Mouse (Mus musculus) ES-E14 (cell line): ENCODE results near the gene Ankrd27. TPM values are rescaled to one million over a fixed set of nuclear protein-coding genes. Genes with fewer than 3 reads are reported as not detected.

Experiments used
- DNase-seq: peaks from one replicate; pipeline ENCODE4 v3.0.0-alpha.2; 2013; ENCODE audit warnings: low read depth, low spot score
- H3K27ac ChIP-seq: 2 replicates; pipeline ENCODE4 v1.5.1; 2012; ENCODE audit warnings: low read depth, mild to moderate bottlenecking, low read length, moderate library complexity, mixed read lengths; ENCODE audit not compliant: poor library complexity, insufficient read depth, severe bottlenecking
- H3K36me3 ChIP-seq: 2 replicates; pipeline ENCODE4 v1.6.1; 2012; ENCODE audit warnings: mild to moderate bottlenecking, low read length, moderate library complexity, mixed read lengths; ENCODE audit not compliant: control insufficient read depth, poor library complexity, insufficient read depth, severe bottlenecking
- H3K4me1 ChIP-seq, 2 experiments: fragments of 150-350 bp in 1 of 2; sonication (generic) in 1 of 2; 2 replicates each; pipeline ENCODE4 v1.6.1; 2012; ENCODE audit warnings: low read length in 2 of 2, mild to moderate bottlenecking in 1 of 2, mixed read lengths in 1 of 2; ENCODE audit not compliant: control insufficient read depth in 2 of 2, insufficient read depth in 2 of 2, poor library complexity in 1 of 2
- H3K4me3 ChIP-seq, 2 experiments: fragments of 150-350 bp in 1 of 2; sonication (generic) in 1 of 2; 2 replicates each; pipeline ENCODE4 v1.5.1; 2012; ENCODE audit warnings: low read length in 2 of 2, low read depth in 1 of 2, mild to moderate bottlenecking in 1 of 2, mixed read lengths in 1 of 2; ENCODE audit not compliant: insufficient read depth in 1 of 2, poor library complexity in 1 of 2, severe bottlenecking in 1 of 2
- H3K9ac ChIP-seq: 2 replicates; pipeline ENCODE4 v1.6.1; 2012; ENCODE audit warnings: low read depth, mild to moderate bottlenecking, low read length, mixed read lengths; ENCODE audit not compliant: poor library complexity, insufficient read depth, severe bottlenecking
- H3K9me3 ChIP-seq: fragments of 150-350 bp; sonication (generic); 2 replicates; pipeline ENCODE4 v1.6.1; 2012; ENCODE audit warnings: low read depth, mild to moderate bottlenecking, low read length; ENCODE audit not compliant: control insufficient read depth, insufficient read depth
- CHD2 ChIP-seq: IDR thresholded peaks from 2 replicates; pipeline ENCODE4 v1.6.1; 2014; ENCODE audit warnings: mild to moderate bottlenecking, low read depth, low read length, inconsistent platforms
- HCFC1 ChIP-seq: IDR thresholded peaks from 2 replicates; pipeline ENCODE4 v1.6.1; 2012; ENCODE audit warnings: low read length, inconsistent platforms, borderline replicate concordance; ENCODE audit not compliant: insufficient read depth
- MAFK ChIP-seq: IDR thresholded peaks from 2 replicates; pipeline ENCODE4 v1.6.1; 2014; ENCODE audit warnings: mild to moderate bottlenecking, low read depth, low read length, inconsistent platforms; ENCODE audit not compliant: insufficient read depth
- ZC3H11A ChIP-seq: IDR thresholded peaks from 2 replicates; pipeline ENCODE4 v1.6.1; 2012; ENCODE audit warnings: low read depth, mild to moderate bottlenecking, inconsistent platforms, low read length, borderline replicate concordance
- ZNF384 ChIP-seq: IDR thresholded peaks from 2 replicates; pipeline ENCODE4 v1.6.1; 2012; ENCODE audit warnings: low read depth, low read length, inconsistent platforms
- in situ Hi-C, 2 experiments: fragments of 600-800 bp; cut with MboI; formaldehyde crosslinking; loops; one replicate each; pipeline ENCODE4 v1.15.1; 2025; ENCODE audit warnings: low sequenced_read_pairs in 2 of 2, inconsistent platforms in 1 of 2; ENCODE audit not compliant: unreplicated experiment in 2 of 2
- total RNA-seq: library from RNA; depleted of rRNA; stranded (reverse); fragments of 300-350 nt; gene quantifications from 2 replicates; pipeline ENCODE4 v1.2.3, GENCODE M21; 2012

The Ankrd27 gene
- total RNA-seq, 1 experiment, result 25.0 TPM

DNA sequence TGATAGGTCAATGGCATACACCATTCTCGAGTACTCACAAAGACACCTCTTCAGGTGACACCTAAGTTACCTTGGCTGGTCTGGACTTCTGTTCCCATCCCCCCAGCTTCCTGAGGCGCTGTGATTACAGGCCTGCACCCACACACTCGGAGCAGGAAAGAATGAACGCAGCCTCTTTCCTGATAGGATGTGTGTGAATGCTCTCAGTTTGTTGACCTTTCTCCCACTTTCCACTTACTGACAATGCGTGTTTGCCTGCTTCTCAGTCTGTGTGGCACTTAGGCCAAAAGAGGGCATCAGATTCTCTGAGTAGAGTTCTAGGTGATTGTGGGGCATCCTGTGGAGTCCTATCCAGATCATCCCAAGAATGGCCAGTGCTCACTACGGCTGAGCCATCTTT, 54.0 kb downstream of the Ankrd27 start:
- TF ChIP-seq MAFK (no peak), ZC3H11A (no peak), CHD2 (no peak)
- Histone ChIP-seq H3K36me3 (peaks cover 46% of the 10 kb centered on the region), H3K4me1 (no peaks in the 10 kb centered on the region), H3K27ac (no peak overlapping the region), H3K4me3 (no peak overlapping the region), H3K9ac (no peak overlapping the region), H3K9me3 (no peaks in the 10 kb centered on the region)
- in situ Hi-C loops, result no loop called here
- no peak for DNase-seq

DNA sequence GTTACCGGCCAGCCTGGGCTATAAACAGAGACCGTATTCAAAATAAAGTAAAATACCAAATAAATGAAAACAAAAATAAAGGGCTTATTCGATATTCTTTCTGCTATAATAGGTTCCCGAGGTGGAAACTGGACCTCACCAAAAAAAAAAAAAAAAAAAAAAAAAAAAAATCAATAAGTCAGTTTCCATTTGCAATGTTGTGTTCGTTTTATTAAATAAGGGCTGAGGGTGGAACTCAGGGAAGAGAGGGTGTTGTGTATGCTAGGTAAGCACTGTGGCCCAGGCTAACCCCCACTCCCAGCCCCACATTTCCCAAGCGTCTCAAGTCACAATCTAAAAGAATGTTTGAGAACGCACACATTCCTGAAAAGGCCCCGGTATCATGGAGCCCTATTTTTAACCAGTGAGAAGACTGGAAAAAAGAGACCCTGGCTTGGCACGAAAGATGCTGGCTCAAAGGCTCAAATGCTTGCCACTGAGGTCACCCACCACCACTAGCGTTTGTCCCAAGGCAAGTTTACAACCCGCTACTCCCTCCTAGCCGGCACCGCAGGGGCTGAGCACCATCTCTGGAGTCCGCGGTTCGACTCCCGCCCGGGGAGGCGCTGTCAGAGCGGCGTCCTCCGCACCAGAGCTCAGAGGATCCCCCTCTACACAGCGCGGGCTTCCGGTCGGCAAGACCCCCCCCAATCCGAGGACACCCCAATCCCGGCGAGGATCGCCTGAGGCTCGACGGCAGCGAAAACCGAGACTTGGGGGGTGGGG, 60.5 kb downstream of the Ankrd27 start:
- in situ Hi-C loops, result no loop called here
- Histone ChIP-seq H3K4me3 (peak overlapping the region; percentile 80 to 96), H3K9me3 (no peaks in the 10 kb centered on the region), H3K9ac (peak overlapping the region; percentile 93), H3K4me1 (peaks cover 0 to 2% of the 10 kb centered on the region in 2 experiments; a peak in 1 of 4 replicates), H3K27ac (peak overlapping the region; percentile 75), H3K36me3 (peaks cover 14% of the 10 kb centered on the region)
- DNase-seq, result no peak
- TF ChIP-seq ZNF384, result peak; percentile 88
- no peak for TF ChIP-seq HCFC1

DNA sequence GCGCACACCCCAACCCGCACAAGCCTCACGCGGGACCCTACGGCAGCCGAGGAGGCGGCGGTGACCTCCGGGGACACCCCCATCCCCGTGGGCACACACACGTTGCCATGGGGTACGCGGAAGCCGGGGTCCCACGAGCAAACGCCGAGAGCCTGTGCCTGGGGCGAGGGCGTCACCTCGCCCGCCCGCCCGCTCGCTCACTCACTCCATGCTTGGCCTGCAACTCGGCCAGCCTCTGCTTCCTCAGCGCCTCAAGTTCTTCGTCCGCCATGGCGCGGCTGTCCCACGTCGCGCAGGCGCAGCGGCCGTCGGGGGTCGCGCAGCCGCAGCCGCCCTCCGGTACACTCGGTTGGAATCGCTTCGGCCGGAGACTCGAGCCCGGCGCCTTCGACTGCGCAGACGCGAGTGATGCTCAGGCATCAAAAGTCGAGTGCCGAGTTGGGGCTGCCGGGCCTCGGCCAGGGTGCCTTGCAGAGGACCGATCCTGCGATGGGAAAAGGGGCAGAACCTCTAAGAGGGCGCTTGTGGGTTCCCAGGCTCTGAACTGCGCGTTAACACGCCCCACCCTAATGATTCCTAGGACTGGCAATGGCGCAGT, 61.2 kb downstream of the Ankrd27 start, which contains the start of gene Pdcd5:
TSS of gene Pdcd5 (minus strand) at position 421 of the 598 bp plus-strand sequence.
- H3K9ac ChIP-seq, result peak within 1 kb of the TSS; percentile 93
- H3K27ac ChIP-seq, result peak within 1 kb of the TSS; percentile 75
- peak; percentile 94 for DNase-seq
- peak within 1 kb of the TSS; percentile 80 to 96 for H3K4me3 ChIP-seq
- H3K9me3 ChIP-seq, result no peaks in the 10 kb centered on the region
- TF ChIP-seq MAFK (no peak), ZC3H11A (no peak), ZNF384 (no peak), HCFC1 (peak; percentile 88)
- in situ Hi-C loops, result no loop called here
- H3K4me1 ChIP-seq, result peaks cover 0 to 2% of the 10 kb centered on the region in 2 experiments; a peak in 1 of 4 replicates
- H3K36me3 ChIP-seq, result peaks cover 12% of the 10 kb centered on the region

DNA sequence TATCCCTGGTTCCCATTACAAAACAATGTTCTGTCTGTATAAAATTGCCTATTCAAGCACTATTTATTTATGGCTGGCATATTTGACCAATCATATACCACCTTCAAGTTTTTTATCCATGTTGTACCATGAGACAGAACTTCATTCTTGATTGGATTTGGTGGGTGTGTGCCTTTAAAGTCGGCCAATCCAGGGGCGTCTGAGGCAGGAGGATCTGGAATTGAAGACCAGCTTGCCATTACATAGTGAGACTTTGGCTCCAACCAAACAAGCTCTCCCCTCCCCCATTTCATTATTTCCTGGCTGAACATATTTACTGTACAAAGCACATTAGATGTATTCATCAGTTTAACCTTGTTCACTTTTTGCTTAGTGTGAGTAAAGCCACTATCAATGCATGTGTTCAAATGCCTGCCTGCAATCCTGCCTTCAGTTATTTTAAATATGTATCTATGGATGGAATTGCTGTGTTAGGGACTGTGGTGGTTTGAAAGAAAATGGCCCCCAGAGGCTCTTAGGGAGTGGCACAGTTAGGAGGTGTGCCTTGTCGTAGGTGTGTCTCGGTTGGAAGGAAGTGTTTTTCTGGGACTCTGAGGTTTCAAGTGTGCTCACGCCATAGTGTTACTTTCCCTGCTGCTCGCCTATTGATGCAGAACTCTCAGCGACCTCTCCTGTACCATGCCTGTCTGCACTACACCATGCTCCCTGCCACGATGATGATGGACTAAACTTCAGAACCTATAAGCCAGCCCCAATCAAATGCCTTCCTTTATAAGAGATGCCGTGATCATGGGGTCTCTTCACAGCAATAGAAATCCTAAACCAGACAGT, 62.4 kb downstream of the Ankrd27 start:
- Histone ChIP-seq H3K27ac (no peak overlapping the region), H3K4me3 (peak overlapping the region in 1 of 2 experiments; percentile 29; a peak in 3 of 4 replicates), H3K4me1 (peaks cover 0 to 2% of the 10 kb centered on the region in 2 experiments; a peak in 1 of 4 replicates), H3K9ac (no peak overlapping the region), H3K9me3 (no peaks in the 10 kb centered on the region), H3K36me3 (peaks cover 7% of the 10 kb centered on the region)
- in situ Hi-C loops, result no loop called here
- no peak for TF ChIP-seq CHD2
- no peak for TF ChIP-seq ZNF384
- DNase-seq, result no peak
